Comparison of ENCODE assay signal across 15 mouse cellular contexts in the genomic region with DNA sequence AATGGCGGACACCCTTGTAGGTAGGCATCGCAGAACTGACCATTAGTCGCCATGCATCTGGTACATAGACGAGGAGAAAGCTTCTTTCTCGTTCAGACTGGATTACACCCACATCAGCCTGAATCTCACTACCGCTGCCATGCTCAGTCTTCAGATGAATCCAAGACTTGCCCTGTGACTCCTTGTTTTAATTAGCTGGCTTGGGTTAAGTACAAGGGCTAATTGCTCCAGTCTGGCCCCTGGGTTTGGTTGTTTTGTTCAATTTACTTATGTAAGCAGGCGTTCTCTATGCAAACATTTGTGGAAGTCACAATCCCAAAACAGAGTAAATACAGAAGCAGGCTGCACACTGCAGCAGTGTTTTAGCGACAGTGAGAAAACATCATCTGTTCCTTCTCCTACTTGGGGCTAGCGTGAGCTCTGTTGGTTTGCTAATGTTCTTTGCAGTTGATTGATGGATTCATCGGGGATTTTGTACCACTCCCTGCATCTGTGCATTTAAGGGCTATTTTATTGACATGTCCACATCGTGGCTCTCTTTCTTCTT.
DNase-seq lines count a peak whose midpoint lies in the region; ATAC-seq and TF ChIP-seq lines count a peak whose summit lies in the region.
"Had no signal": no experiment of that assay in that cellular context is flagged by ENCODE, and none has a peak within 500 bp of the region (broad histone marks: within the 10 kb centered on the region; RNA-seq: fewer than 3 reads in every experiment).

No protein-coding gene starts in this region.

- peaks cover 31% of the 10 kb centered on the region for H3K4me1 ChIP-seq in forebrain, embryonic 11.5 days (replicated peaks; ENCODE audit: control insufficient read depth, insufficient read depth, low read length)
- H3K4me1 ChIP-seq in forebrain, embryonic 10.5 days = peaks cover 58% of the 10 kb centered on the region
- H3K4me1 ChIP-seq in forebrain, embryonic 15.5 days = peaks cover 58% of the 10 kb centered on the region
- H3K4me1 ChIP-seq in limb, embryonic 10.5 days = peaks cover 49% of the 10 kb centered on the region
- peaks cover 4% of the 10 kb centered on the region; the same call in 1 of the 2 replicates for H3K4me1 ChIP-seq in heart, embryonic 12.5 days (replicated peaks)
- H3K4me1 ChIP-seq: liver, embryonic 12.5 days had no signal

- no peak for ATAC-seq in forebrain, embryonic 11.5 days (replicated peaks; ENCODE audit: low FRiP score)
- ATAC-seq in forebrain, embryonic 15.5 days (replicated peaks) = peak; percentile 13; the same call in 1 of the 2 replicates
- no peak for ATAC-seq in heart, embryonic 12.5 days (ENCODE audit: insufficient number of reproducible peaks, low FRiP score)
- ATAC-seq: liver, embryonic 12.5 days had no signal

- no peaks in the 10 kb centered on the region for H3K36me3 ChIP-seq in forebrain, embryonic 11.5 days (ENCODE audit: control insufficient read depth, insufficient read depth, low read length)
- H3K36me3 ChIP-seq in forebrain, embryonic 10.5 days (replicated peaks) = no peaks in the 10 kb centered on the region
- H3K36me3 ChIP-seq in forebrain, embryonic 15.5 days = no peaks in the 10 kb centered on the region
- no peaks in the 10 kb centered on the region for H3K36me3 ChIP-seq in limb, embryonic 10.5 days
- no peaks in the 10 kb centered on the region for H3K36me3 ChIP-seq in heart, embryonic 12.5 days
- H3K36me3 ChIP-seq: liver, embryonic 12.5 days had no signal

- no peak overlapping the region for H3K4me2 ChIP-seq in forebrain, embryonic 11.5 days (ENCODE audit: low read depth, low read length, severe bottlenecking)
- no peak overlapping the region for H3K4me2 ChIP-seq in forebrain, embryonic 15.5 days (replicated peaks)
- no peak overlapping the region for H3K4me2 ChIP-seq in heart, embryonic 12.5 days
- H3K4me2 ChIP-seq: liver, embryonic 12.5 days had no signal

- no peak for TF ChIP-seq CTCF in brain, embryonic 14.5 days (IDR thresholded peaks at IDR 0.05; ENCODE audit: borderline replicate concordance, extremely low read depth, insufficient read depth, insufficient read length)

- no peak overlapping the region for H3K4me3 ChIP-seq in forebrain, embryonic 11.5 days (ENCODE audit: low read depth, low read length)
- H3K4me3 ChIP-seq in forebrain, embryonic 10.5 days = no peak overlapping the region
- no peak overlapping the region for H3K4me3 ChIP-seq in forebrain, embryonic 15.5 days
- H3K4me3 ChIP-seq in limb, embryonic 10.5 days = peak overlapping the region; percentile 16; the same call in 1 of the 2 replicates
- no peak overlapping the region for H3K4me3 ChIP-seq in heart, embryonic 12.5 days
- H3K4me3 ChIP-seq: liver, embryonic 12.5 days had no signal

- no peak overlapping the region for H3K27ac ChIP-seq in forebrain, embryonic 11.5 days (ENCODE audit: low read depth, low read length)
- H3K27ac ChIP-seq in forebrain, embryonic 10.5 days = no peak overlapping the region
- 0 out of 2 replicates have a peak overlapping the region, but pooled peaks have one; percentile 9 for H3K27ac ChIP-seq in forebrain, embryonic 15.5 days (replicated peaks)
- peak overlapping the region; percentile 58; the same call in 1 of the 2 replicates for H3K27ac ChIP-seq in limb, embryonic 10.5 days
- H3K27ac ChIP-seq in heart, embryonic 12.5 days (ENCODE audit: poor library complexity, severe bottlenecking) = no peak overlapping the region
- H3K27ac ChIP-seq: liver, embryonic 12.5 days had no signal

- H3K9me3 ChIP-seq in forebrain, embryonic 11.5 days (ENCODE audit: control insufficient read depth, low read length) = no peaks in the 10 kb centered on the region
- H3K9me3 ChIP-seq in forebrain, embryonic 10.5 days = no peaks in the 10 kb centered on the region
- H3K9me3 ChIP-seq in forebrain, embryonic 15.5 days = no peaks in the 10 kb centered on the region
- no peaks in the 10 kb centered on the region for H3K9me3 ChIP-seq in limb, embryonic 10.5 days (replicated peaks)
- H3K9me3 ChIP-seq in heart, embryonic 12.5 days (replicated peaks) = no peaks in the 10 kb centered on the region
- H3K9me3 ChIP-seq: liver, embryonic 12.5 days had no signal

- H3K9ac ChIP-seq in forebrain, embryonic 11.5 days (ENCODE audit: low read length) = no peak overlapping the region
- no peak overlapping the region for H3K9ac ChIP-seq in forebrain, embryonic 15.5 days (replicated peaks)
- no peak overlapping the region for H3K9ac ChIP-seq in heart, embryonic 12.5 days
- H3K9ac ChIP-seq: liver, embryonic 12.5 days had no signal

- no peaks in the 10 kb centered on the region for H3K27me3 ChIP-seq in forebrain, embryonic 11.5 days (ENCODE audit: control insufficient read depth, insufficient read depth, low read length)
- peaks cover 44% of the 10 kb centered on the region; the same call in 1 of the 2 replicates for H3K27me3 ChIP-seq in forebrain, embryonic 10.5 days (ENCODE audit: poor library complexity, severe bottlenecking)
- H3K27me3 ChIP-seq in forebrain, embryonic 15.5 days = no peaks in the 10 kb centered on the region
- H3K27me3 ChIP-seq in limb, embryonic 10.5 days (ENCODE audit: low read depth, poor library complexity, severe bottlenecking) = 0 out of 2 replicates have a peak, but pooled peaks cover 4% of the 10 kb centered on the region
- no peaks in the 10 kb centered on the region for H3K27me3 ChIP-seq in heart, embryonic 12.5 days (replicated peaks)
- H3K27me3 ChIP-seq: liver, embryonic 12.5 days had no signal

- peak; percentile 45 for DNase-seq in forebrain, embryonic 11.5 days (ENCODE audit: low spot score)
- no peak for DNase-seq in forebrain, embryonic 10.5 days (ENCODE audit: extremely low spot score, low spot score)
- DNase-seq in brain, embryonic 14.5 days (ENCODE audit: low read depth) = peak; percentile 65
- DNase-seq in limb, embryonic 10.5 days (ENCODE audit: low spot score) = peak; percentile 40
- DNase-seq in spleen, postnatal 14 days (ENCODE audit: low spot score in 2 of 2) = no peak
- no peak for DNase-seq in spleen, postnatal 36 days (ENCODE audit: low spot score in 2 of 2)
- DNase-seq: adrenal gland, postnatal 25 days; cerebellum, adult 11-12 months; embryo, embryonic 11 days; heart, adult 18-20 months; kidney, adult 18-20 months; kidney, postnatal 4 days had no signal

- TF ChIP-seq POLR2A in brain, embryonic 14.5 days (IDR thresholded peaks at IDR 0.05; ENCODE audit: borderline replicate concordance, extremely low read depth, insufficient read depth, insufficient read length, poor library complexity, severe bottlenecking) = no peak

- 40% methylated on average over 11 of the region's 11 CpGs for WGBS in forebrain, embryonic 11.5 days
- WGBS in forebrain, embryonic 10.5 days = 45% methylated on average over 11 of the region's 11 CpGs
- WGBS in forebrain, embryonic 15.5 days = 26% methylated on average over 11 of the region's 11 CpGs
- 35% methylated on average over 11 of the region's 11 CpGs for WGBS in limb, embryonic 10.5 days
- WGBS in heart, embryonic 12.5 days = 73% methylated on average over 11 of the region's 11 CpGs

Comparison
In these comparisons a context has a peak if more than half of its experiments do, and no peak if none do; other contexts are left out.
1. DNase-seq: peak in forebrain, embryonic 11.5 days (single experiment), brain, embryonic 14.5 days (single experiment) and limb, embryonic 10.5 days (single experiment); none in forebrain, embryonic 10.5 days (single experiment), spleen, postnatal 14 days (0 of 2) and spleen, postnatal 36 days (0 of 2).
2. H3K27ac ChIP-seq: peak in forebrain, embryonic 15.5 days (single experiment) and limb, embryonic 10.5 days (single experiment); none in forebrain, embryonic 11.5 days (single experiment), forebrain, embryonic 10.5 days (single experiment) and heart, embryonic 12.5 days (single experiment).